Mouse (Mus musculus) heart, postnatal 0 days (tissue): ENCODE results near the gene Tead2. TPM values are rescaled to one million over a fixed set of nuclear protein-coding genes. Genes with fewer than 3 reads are reported as not detected.

Experiments
- ATAC-seq: fragments of 200-750 bp; cut with Nextera tagmentation; 2 replicates; pipeline ENCODE4 v1.8.0; 2017; ENCODE audit warnings: low read depth, moderate number of reproducible peaks, moderate library complexity; ENCODE audit not compliant: insufficient read depth
- DNase-seq: peaks from one replicate; pipeline ENCODE4 v3.0.0-alpha.2; 2016; ENCODE audit warnings: low spot score
- H3K27ac ChIP-seq: fragments of 300-500 bp; sonication (generic); 2 replicates; pipeline ENCODE4 v1.5.1; 2014; ENCODE audit warnings: low read depth, mild to moderate bottlenecking
- H3K27me3 ChIP-seq: fragments of 300-500 bp; sonication (generic); 2 replicates; pipeline ENCODE4 v1.6.1; 2014; ENCODE audit warnings: low read length, mixed read lengths; ENCODE audit not compliant: control insufficient read depth, insufficient read depth
- H3K36me3 ChIP-seq: fragments of 300-500 bp; sonication (generic); replicated peaks from 2 replicates; pipeline ENCODE4 v1.6.1; 2014; ENCODE audit warnings: low read length, mixed read lengths; ENCODE audit not compliant: control insufficient read depth, insufficient read depth
- H3K4me1 ChIP-seq: fragments of 300-500 bp; sonication (generic); 2 replicates; pipeline ENCODE4 v1.6.1; 2014; ENCODE audit warnings: antibody characterized with exemption; ENCODE audit not compliant: control insufficient read depth, insufficient read depth
- H3K4me2 ChIP-seq: fragments of 300-500 bp; sonication (generic); 2 replicates; pipeline ENCODE4 v1.6.1; 2014; ENCODE audit warnings: low read depth, mild to moderate bottlenecking, low read length, moderate library complexity
- H3K4me3 ChIP-seq: fragments of 300-500 bp; sonication (generic); 2 replicates; pipeline ENCODE4 v1.5.1; 2014; ENCODE audit warnings: low read depth, low read length
- H3K9ac ChIP-seq: fragments of 300-500 bp; sonication (generic); replicated peaks from 2 replicates; pipeline ENCODE4 v1.6.1; 2014; ENCODE audit warnings: low read depth, low read length, mixed read lengths
- H3K9me3 ChIP-seq: fragments of 300-500 bp; sonication (generic); replicated peaks from 2 replicates; pipeline ENCODE4 v1.6.1; 2016; ENCODE audit warnings: low read length; ENCODE audit not compliant: control insufficient read depth
- CTCF ChIP-seq: IDR thresholded peaks from 2 replicates; pipeline ENCODE4 v1.5.1; 2016; ENCODE audit warnings: antibody characterized with exemption, control low read depth, low read depth
- EP300 ChIP-seq: IDR thresholded peaks from 2 replicates; pipeline ENCODE4 v1.6.1; 2016; ENCODE audit warnings: antibody characterized with exemption, low read depth
- WGBS: fragments of 180-500 bp; shearing (Covaris S2); extraction: QIAGEN DNeasy Blood & Tissue Kit; methylation state at CpG from one replicate; pipeline ENCODE4 v1.1.7; 2014; 5-methylcytosine and 5-hydroxymethylcytosine counted together
- polyA plus RNA-seq: library from polyadenylated mRNA; unstranded; fragments of >200 nt; fragmentation: Nextera tagmentation; extraction: Ambion mirVana; gene quantifications from 2 replicates; pipeline ENCODE4 v1.2.1, GENCODE M21; 2015
- total RNA-seq: library from RNA; depleted of rRNA; stranded (reverse); fragments of >200 nt; gene quantifications from 2 replicates; pipeline ENCODE4 v1.2.3, GENCODE M21; 2014; ENCODE audit warnings: low replicate concordance

Gene Tead2
- total and polyA plus RNA-seq, 2 experiments from 2014 or later = 41.1 to 50.6 TPM

DNA sequence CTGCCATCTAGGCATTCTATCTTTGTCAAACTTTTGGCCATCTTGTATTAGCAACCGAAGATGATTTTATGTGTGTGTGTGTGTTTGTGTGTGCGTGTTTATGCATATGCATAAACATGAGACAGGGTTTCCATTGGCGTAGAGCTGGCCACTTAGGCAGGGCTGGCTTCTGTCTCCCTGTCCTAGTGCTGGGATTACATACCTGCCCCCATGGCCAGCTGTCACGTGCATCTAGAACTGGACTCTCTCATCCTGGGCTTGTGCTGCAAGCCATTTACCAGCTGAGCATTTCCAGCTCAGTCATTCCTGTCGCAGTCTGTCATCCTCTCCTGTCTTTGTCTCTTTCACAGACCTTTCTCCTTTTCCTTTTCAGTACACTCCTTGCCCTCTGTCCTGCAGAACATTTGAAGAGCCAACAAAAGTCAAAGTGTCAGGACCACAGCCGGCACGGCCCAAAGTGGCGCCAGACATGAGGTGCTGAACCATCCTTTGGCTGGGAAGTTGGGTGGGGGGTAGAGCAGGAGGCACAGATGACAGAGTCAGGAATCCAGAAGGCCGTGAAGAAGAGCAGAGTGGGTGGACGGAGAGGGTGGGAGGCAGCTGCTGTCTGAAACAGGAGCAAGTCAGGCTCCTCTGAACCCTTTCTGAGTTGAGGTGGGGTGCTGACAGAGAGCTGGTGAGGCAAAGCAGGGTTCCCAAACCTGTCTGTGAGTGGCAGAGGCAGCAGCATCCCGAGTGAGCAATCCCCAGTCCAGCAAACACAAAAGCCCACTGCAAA is 41.7 kb downstream of the Tead2 start:
- 41% methylated on average over 11 of the region's 11 CpGs for WGBS
- TF ChIP-seq EP300 = no peak
- TF ChIP-seq CTCF = no peak
- Histone ChIP-seq H3K27ac (no peak overlapping the region), H3K27me3 (no peaks in the 10 kb centered on the region), H3K9ac (no peak overlapping the region), H3K4me2 (no peak overlapping the region), H3K4me3 (no peak overlapping the region), H3K9me3 (no peaks in the 10 kb centered on the region), H3K36me3 (no peaks in the 10 kb centered on the region), H3K4me1 (peaks cover 9% of the 10 kb centered on the region)
- no peak for DNase-seq
- no peak for ATAC-seq

- 81% methylated on average over 8 of the region's 8 CpGs for WGBS
- no peaks in the 10 kb centered on the region for H3K27me3 ChIP-seq
- ATAC-seq (no peak), DNase-seq (no peak)
- H3K36me3 ChIP-seq = no peaks in the 10 kb centered on the region
- H3K4me3 ChIP-seq = no peak overlapping the region
- H3K4me2 ChIP-seq = no peak overlapping the region
- TF ChIP-seq EP300 (no peak), CTCF (no peak)
- H3K27ac ChIP-seq = no peak overlapping the region
- H3K4me1 ChIP-seq = peaks cover 17% of the 10 kb centered on the region
- H3K9ac ChIP-seq = no peak overlapping the region
- no peaks in the 10 kb centered on the region for H3K9me3 ChIP-seq
Observed at GRCm38 (mm10) chr7:45259281-45259680, 43.7 kb downstream of the Tead2 start.

DNA sequence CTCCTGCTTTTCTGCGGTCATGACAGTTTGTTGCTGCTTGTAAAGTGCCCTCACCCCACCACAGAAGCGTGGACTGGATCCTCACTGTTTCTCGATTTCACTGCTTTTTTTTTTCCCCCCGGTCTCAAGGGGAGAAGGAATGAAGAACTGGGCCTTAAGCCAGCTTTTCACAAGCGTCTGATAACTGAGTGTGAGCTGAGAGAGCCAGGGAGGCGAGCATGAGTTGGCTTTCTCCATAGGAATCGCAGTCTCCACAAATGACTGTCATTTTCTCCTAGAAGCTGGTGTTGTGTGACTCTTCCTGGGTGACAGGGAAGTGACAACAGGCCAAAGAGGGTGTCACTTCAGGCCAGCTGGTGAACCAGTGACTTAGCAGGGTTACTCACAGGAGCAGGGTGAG is 46.7 kb downstream of the Tead2 start:
- no peaks in the 10 kb centered on the region for H3K36me3 ChIP-seq
- 13% methylated on average over 7 of the region's 7 CpGs for WGBS
- no peak overlapping the region for H3K4me3 ChIP-seq
- H3K4me1 ChIP-seq = peaks cover 17% of the 10 kb centered on the region
- TF ChIP-seq EP300 (no peak), CTCF (no peak)
- no peak overlapping the region for H3K4me2 ChIP-seq
- peak; percentile 60 for DNase-seq
- no peak overlapping the region; the same call in 1 of the 2 replicates for H3K9ac ChIP-seq
- no peaks in the 10 kb centered on the region for H3K27me3 ChIP-seq
- peak overlapping the region; percentile 66 for H3K27ac ChIP-seq
- ATAC-seq = peak; percentile 61
- H3K9me3 ChIP-seq = no peaks in the 10 kb centered on the region

DNA sequence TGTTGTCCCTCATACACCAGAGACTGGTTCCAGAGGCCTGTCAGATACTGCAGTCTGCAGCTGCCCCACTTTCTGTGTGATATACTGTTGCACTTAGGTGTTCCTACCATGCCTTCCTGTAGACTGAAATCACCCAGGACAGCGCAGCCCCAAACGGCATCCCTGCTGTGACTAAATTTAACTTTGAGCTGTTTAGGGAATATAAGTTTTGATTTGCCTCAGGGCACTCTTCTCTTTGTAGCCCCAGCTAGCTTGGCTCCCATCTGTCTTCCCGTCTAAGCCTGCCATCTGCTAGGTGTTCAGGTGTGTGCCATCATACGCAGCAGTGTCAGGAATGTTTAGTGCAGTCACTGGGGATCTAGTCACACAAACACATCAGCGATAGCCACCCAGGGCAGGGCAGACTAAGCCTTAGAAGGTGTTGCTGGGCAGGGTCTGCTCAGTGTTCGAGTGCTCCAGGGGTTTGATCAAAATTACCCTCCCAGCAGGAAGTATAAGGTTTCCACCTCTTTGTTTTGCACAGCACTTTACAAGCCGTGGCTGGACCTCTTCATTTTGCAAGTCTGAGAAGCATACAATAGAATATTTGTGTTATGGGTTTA is 47.6 kb downstream of the Tead2 start:
- H3K4me2 ChIP-seq = no peak overlapping the region
- H3K27ac ChIP-seq = 0 out of 2 replicates have a peak overlapping the region, but pooled peaks have one; percentile 66
- DNase-seq (no peak), ATAC-seq (no peak)
- no peak for TF ChIP-seq CTCF
- TF ChIP-seq EP300 = no peak
- no peaks in the 10 kb centered on the region for H3K9me3 ChIP-seq
- 60% methylated on average over 7 of the region's 7 CpGs for WGBS
- no peaks in the 10 kb centered on the region for H3K36me3 ChIP-seq
- H3K4me3 ChIP-seq = no peak overlapping the region
- H3K4me1 ChIP-seq = peaks cover 17% of the 10 kb centered on the region
- H3K27me3 ChIP-seq = 0 out of 2 replicates have a peak, but pooled peaks cover 5% of the 10 kb centered on the region
- no peak overlapping the region; the same call in 1 of the 2 replicates for H3K9ac ChIP-seq

DNA sequence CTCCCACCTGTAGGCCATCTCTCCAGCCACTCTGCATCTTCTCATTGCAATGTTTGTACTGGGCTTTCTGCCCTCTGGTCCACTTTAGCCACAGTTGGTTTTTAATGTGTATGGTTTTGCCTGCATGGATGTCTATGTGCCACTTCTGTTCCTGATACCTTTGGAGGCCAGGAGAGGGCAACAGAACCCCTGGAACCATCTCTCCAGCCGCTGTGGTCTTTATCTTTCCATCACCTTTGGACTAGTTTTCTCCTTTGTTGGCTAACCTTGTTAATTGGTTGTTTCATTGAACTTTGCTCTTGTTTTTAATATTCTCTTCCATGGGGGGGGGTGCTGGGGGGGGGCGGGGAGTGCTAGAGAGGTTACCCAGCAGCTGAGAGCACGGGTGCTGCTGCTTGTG is 48.8 kb downstream of the Tead2 start:
- no peaks in the 10 kb centered on the region for H3K36me3 ChIP-seq
- H3K9me3 ChIP-seq = no peaks in the 10 kb centered on the region
- DNase-seq (no peak), ATAC-seq (no peak)
- H3K4me2 ChIP-seq = no peak overlapping the region
- TF ChIP-seq EP300 = no peak
- TF ChIP-seq CTCF = no peak
- 0 out of 2 replicates have a peak, but pooled peaks cover 5% of the 10 kb centered on the region for H3K27me3 ChIP-seq
- peaks cover 17% of the 10 kb centered on the region for H3K4me1 ChIP-seq
- no peak overlapping the region for H3K27ac ChIP-seq
- no peak overlapping the region for H3K9ac ChIP-seq
- H3K4me3 ChIP-seq = no peak overlapping the region
- 79% methylated on average over 3 of the region's 3 CpGs for WGBS
